Mouse (Mus musculus): ENCODE measurements around the gene Slc3a2.

The Slc3a2 gene

GRCm38 (mm10) chr19:8662337-8662736 is 60.8 kb downstream of the Slc3a2 start:
- DNase-seq (ENCODE audit: low read depth): peak; percentile 39

GRCm38 (mm10) chr19:8661821-8662307 is 61.3 kb downstream of the Slc3a2 start:
- no peak for DNase-seq (ENCODE audit: low read depth)
